Mouse (Mus musculus) MEL (cell line): ENCODE data around the gene Tfe3.
A peak's percentile ranks its signal among the peaks of the same experiment; 100 is the strongest.

ENCODE experiments used
- CTCF ChIP-seq, 3 experiments: IDR thresholded peaks in 2 of 3; conservative IDR thresholded peaks in 1 of 3; 2 replicates each; pipeline ENCODE4 v1.5.1; 2011 to 2012; ENCODE audit warnings: low read length in 3 of 3, low read depth in 2 of 3, mild to moderate bottlenecking in 2 of 3, improper control_type of control experiment in 1 of 3, inconsistent platforms in 1 of 3, mixed read lengths in 1 of 3, moderate library complexity in 1 of 3; ENCODE audit not compliant: control insufficient read depth in 1 of 3, insufficient read depth in 1 of 3, poor library complexity in 1 of 3, severe bottlenecking in 1 of 3
- E2F4 ChIP-seq: IDR thresholded peaks from 2 replicates; pipeline ENCODE4 v1.6.1; 2011; ENCODE audit warnings: low read depth, low read length, improper control_type of control experiment, borderline replicate concordance
- EP300 ChIP-seq, 2 experiments: IDR thresholded peaks; 2 replicates each; pipeline ENCODE4 v1.6.1; 2011; ENCODE audit warnings: improper control_type of control experiment in 2 of 2, low read length in 2 of 2, low read depth in 1 of 2, mild to moderate bottlenecking in 1 of 2
- HCFC1 ChIP-seq: IDR thresholded peaks from 2 replicates; pipeline ENCODE4 v1.6.1; 2012; ENCODE audit warnings: low read depth, mild to moderate bottlenecking, inconsistent platforms, low read length, improper control_type of control experiment, moderate library complexity
- MAX ChIP-seq: IDR thresholded peaks from 2 replicates; pipeline ENCODE4 v1.6.1; 2011; ENCODE audit warnings: low read length, improper control_type of control experiment
- MEF2A ChIP-seq: IDR thresholded peaks from 2 replicates; pipeline ENCODE4 v1.6.1; 2014; ENCODE audit warnings: low read depth, mild to moderate bottlenecking, inconsistent platforms, low read length, improper control_type of control experiment; ENCODE audit not compliant: poor library complexity, insufficient replicate concordance, severe bottlenecking; ENCODE audit errors: extremely low read depth
- TCF12 ChIP-seq: IDR thresholded peaks from 2 replicates; pipeline ENCODE4 v1.6.1; 2014; ENCODE audit warnings: low read depth, mild to moderate bottlenecking, inconsistent platforms, low read length, improper control_type of control experiment, moderate library complexity
- USF1 ChIP-seq: IDR thresholded peaks from 2 replicates; pipeline ENCODE4 v1.6.1; 2014; ENCODE audit warnings: low read depth, mild to moderate bottlenecking, inconsistent platforms, low read length, improper control_type of control experiment, moderate library complexity

GRCm38 (mm10) chrX:7772766-7773165 lies 10.4 kb downstream of the Tfe3 start:
- TF ChIP-seq E2F4 (no peak), CTCF (IDR thresholded peaks at IDR 0.05 in 2 of 3, conservative IDR thresholded peaks at IDR 0.05 in 1 of 3; ENCODE audit: control insufficient read depth in 1 of 3, insufficient read depth in 1 of 3, low read depth in 2 of 3, low read length in 3 of 3, poor library complexity in 1 of 3, severe bottlenecking in 1 of 3) (peak; percentile 61 to 66 (median 64)), USF1 (no peak), EP300 (IDR thresholded peaks at IDR 0.05; ENCODE audit: low read depth in 1 of 2, low read length in 2 of 2) (no peak), MEF2A (no peak), TCF12 (no peak), MAX (no peak), HCFC1 (no peak)
